Mouse (Mus musculus) lung, postnatal 36 days (tissue): ENCODE measurements around the gene Pih1d1.
A peak's percentile ranks its signal among the peaks of the same experiment; 100 is the strongest.

Experiments
- DNase-seq: peaks from one replicate; pipeline ENCODE4 v3.0.0; 2022; ENCODE audit warnings: mixed read lengths

Gene Pih1d1

DNA sequence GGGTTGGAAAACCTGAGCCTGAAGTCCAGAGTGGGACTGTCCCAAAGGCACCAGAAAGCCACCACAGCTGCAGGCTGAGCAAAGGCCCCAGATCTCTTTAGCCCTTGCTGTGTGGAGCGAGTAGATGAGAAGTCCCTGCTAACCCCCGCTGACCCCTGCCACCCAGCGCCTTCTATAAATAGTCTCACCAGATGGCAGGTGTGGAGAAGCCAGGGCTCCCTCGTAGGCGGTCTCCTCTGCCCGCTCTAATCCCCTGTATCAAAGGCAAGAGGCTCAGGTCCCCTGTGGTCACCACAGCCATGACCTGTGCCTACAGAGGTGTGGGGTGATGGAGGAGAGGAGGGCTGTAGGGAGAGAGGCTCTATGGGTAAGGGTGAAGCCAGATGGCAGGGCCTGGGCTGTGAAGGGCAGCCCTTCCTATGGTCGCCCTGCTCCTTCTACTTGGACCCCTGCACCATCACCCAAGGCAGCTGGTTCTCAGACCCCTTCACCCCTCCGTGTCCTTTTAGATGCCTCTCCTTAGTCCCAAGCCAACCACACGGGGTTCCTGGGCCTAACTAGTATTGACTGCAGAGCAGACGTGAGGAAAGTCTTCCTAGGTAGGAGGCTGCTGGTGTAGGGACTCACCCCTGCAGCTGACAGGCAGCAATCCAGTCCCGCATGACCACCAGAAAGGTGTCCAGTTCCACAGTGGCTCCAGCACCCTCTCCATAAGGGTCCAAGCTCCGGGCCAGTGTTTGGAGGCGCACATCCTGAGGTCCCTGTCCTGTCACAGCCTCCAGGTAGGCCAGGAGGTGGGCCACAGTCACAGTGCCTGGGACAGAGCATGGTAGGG lies 41.5 kb downstream of the Pih1d1 start:
- no peak for DNase-seq

GRCm38 (mm10) chr7:45196176-45196535 lies 42.1 kb downstream of the Pih1d1 start:
- no peak for DNase-seq

- DNase-seq: no peak
Measured at GRCm38 (mm10) chr7:45196994-45197393, 42.9 kb downstream of the Pih1d1 start.

DNA sequence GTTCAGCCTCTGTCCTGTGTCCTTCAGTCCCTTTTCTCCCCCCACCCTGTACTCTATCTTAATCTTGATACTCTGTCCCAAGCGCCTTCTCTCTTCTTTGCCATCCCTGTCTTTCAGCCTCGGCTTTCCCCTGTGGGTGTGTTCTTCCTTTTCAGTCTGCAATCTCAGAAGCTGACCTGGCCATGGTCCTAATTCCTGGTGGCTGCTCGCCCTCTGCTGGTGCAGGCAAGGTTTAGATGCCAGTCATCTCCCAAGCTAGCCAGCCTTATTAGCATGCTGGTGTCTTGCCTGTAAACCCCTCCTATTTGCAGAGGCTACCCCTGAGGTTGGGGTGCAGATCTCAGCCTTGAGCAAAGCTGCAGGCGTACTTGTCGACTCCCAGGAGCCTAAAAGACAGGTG lies 44.3 kb downstream of the Pih1d1 start:
- peak; percentile 86 for DNase-seq

DNA sequence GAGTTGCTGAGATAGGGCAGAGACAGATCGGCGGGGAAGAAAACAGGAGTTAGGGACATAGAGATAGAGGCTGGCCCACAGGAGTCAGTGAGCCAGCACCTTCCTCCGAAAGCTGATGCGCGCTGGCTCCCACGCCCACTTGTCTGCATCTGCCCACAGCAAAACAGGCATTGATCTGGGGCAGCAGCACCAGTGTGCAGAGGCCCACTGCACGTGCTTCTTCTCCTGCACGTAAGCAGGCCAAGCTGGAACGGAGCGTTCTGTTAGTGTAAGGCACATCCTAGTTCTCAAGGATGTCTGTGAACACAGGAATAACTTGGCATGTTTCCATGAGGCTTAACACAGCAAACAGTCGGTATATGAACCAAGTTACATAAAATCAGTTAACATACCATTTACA lies 44.9 kb downstream of the Pih1d1 start:
- DNase-seq: no peak

DNA sequence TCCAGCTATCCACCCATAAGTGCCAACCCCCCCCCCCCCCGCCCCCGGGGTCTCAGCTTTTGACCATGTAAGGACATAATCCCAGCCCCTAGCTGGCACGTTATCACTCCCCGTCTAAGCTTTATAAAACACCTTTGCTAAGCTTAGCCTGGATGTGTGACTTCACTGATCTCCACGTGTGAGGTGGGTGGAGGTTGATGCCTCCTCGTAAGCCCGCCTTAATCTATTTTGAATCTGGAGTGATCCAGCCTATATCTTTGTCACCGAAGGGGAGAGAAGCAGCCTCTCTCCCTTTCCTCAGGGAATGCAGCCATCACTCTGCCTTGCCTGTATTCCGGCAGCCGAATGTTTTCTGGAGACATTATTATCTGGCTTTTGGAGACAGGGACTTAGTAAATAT lies 48.6 kb downstream of the Pih1d1 start:
- no peak for DNase-seq

GRCm38 (mm10) chr7:45204380-45205143 lies 50.5 kb downstream of the Pih1d1 start, which contains the start of gene Ccdc155:
TSS of gene Ccdc155 (minus strand) at chr7:45204892.
- peak; percentile 95 for DNase-seq

- no peak for DNase-seq
Measured at GRCm38 (mm10) chr7:45208260-45208659, 54.2 kb downstream of the Pih1d1 start.
